Mouse (Mus musculus) MEL (cell line): ENCODE results near the gene Sik3. TPM values are rescaled to one million over a fixed set of nuclear protein-coding genes. Genes with fewer than 3 reads are reported as not detected.

Experiments used
- DNase-seq: peaks from one replicate; pipeline ENCODE4 v3.0.0; 2011; ENCODE audit warnings: low read depth, low spot score
- H3K27ac ChIP-seq: 2 replicates; pipeline ENCODE4 v1.5.1; 2012; ENCODE audit warnings: low read depth, mild to moderate bottlenecking, control low read depth, low read length, moderate library complexity; ENCODE audit not compliant: control insufficient read depth
- H3K27me3 ChIP-seq, 2 experiments: fragments of 150-350 bp in 1 of 2; sonication (generic) in 1 of 2; 2 replicates each; pipeline ENCODE4 v1.6.1; 2012; ENCODE audit warnings: low read length in 2 of 2, mild to moderate bottlenecking in 2 of 2, improper control_type of control experiment in 1 of 2, moderate library complexity in 1 of 2; ENCODE audit not compliant: insufficient read depth in 2 of 2, control insufficient read depth in 1 of 2
- H3K36me3 ChIP-seq, 2 experiments: 2 replicates each; pipeline ENCODE4 v1.6.1; 2012 to 2014; ENCODE audit warnings: low read length in 2 of 2, improper control_type of control experiment in 1 of 2, inconsistent platforms in 1 of 2, mild to moderate bottlenecking in 1 of 2; ENCODE audit not compliant: insufficient read depth in 2 of 2, control insufficient read depth in 1 of 2
- H3K4me1 ChIP-seq, 2 experiments: fragments of 150-350 bp in 1 of 2; sonication (generic) in 1 of 2; 2 replicates each; pipeline ENCODE4 v1.6.1; 2012; ENCODE audit warnings: low read length in 2 of 2, improper control_type of control experiment in 1 of 2, mild to moderate bottlenecking in 1 of 2; ENCODE audit not compliant: insufficient read depth in 2 of 2, control insufficient read depth in 1 of 2
- H3K4me3 ChIP-seq, 2 experiments: fragments of 150-350 bp in 1 of 2; sonication (generic) in 1 of 2; 2 replicates each; pipeline ENCODE4 v1.5.1; 2012; ENCODE audit warnings: low read depth in 2 of 2, low read length in 2 of 2, mild to moderate bottlenecking in 2 of 2, moderate library complexity in 2 of 2, control low read depth in 1 of 2, improper control_type of control experiment in 1 of 2; ENCODE audit not compliant: control insufficient read depth in 1 of 2, insufficient read depth in 1 of 2
- H3K79me2 ChIP-seq: 2 replicates; pipeline ENCODE4 v1.6.1; 2012; ENCODE audit warnings: mild to moderate bottlenecking, low read length, moderate library complexity; ENCODE audit not compliant: control insufficient read depth, poor library complexity, insufficient read depth
- H3K9ac ChIP-seq: 2 replicates; pipeline ENCODE4 v1.6.1; 2012; ENCODE audit warnings: low read depth, mild to moderate bottlenecking, control low read depth, low read length, moderate library complexity; ENCODE audit not compliant: control insufficient read depth, poor library complexity, severe bottlenecking
- H3K9me3 ChIP-seq: fragments of 150-350 bp; sonication (generic); replicated peaks from 2 replicates; pipeline ENCODE4 v1.6.1; 2012; ENCODE audit warnings: mild to moderate bottlenecking, low read length, improper control_type of control experiment, moderate library complexity; ENCODE audit not compliant: insufficient read depth
- CHD2 ChIP-seq: IDR thresholded peaks from 2 replicates; pipeline ENCODE4 v1.6.1; 2011; ENCODE audit warnings: low read length, improper control_type of control experiment
- ELF1 ChIP-seq: IDR thresholded peaks from 2 replicates; pipeline ENCODE4 v1.6.1; 2014; ENCODE audit warnings: low read depth, mild to moderate bottlenecking, inconsistent platforms, low read length, improper control_type of control experiment, moderate library complexity
- EP300 ChIP-seq, 2 experiments: IDR thresholded peaks; 2 replicates each; pipeline ENCODE4 v1.6.1; 2011; ENCODE audit warnings: improper control_type of control experiment in 2 of 2, low read length in 2 of 2, low read depth in 1 of 2, mild to moderate bottlenecking in 1 of 2
- ETS1 ChIP-seq: IDR thresholded peaks from 2 replicates; pipeline ENCODE4 v1.6.1; 2012; ENCODE audit warnings: low read depth, mild to moderate bottlenecking, inconsistent platforms, low read length, improper control_type of control experiment, moderate library complexity
- GABPA ChIP-seq: IDR thresholded peaks from 2 replicates; pipeline ENCODE4 v1.6.1; 2012; ENCODE audit warnings: low read depth, mild to moderate bottlenecking, inconsistent platforms, low read length, improper control_type of control experiment, moderate library complexity
- GATA1 ChIP-seq: IDR thresholded peaks from 2 replicates; pipeline ENCODE4 v1.6.1; 2011; ENCODE audit warnings: low read depth, low read length, improper control_type of control experiment
- JUND ChIP-seq: IDR thresholded peaks from 2 replicates; pipeline ENCODE4 v1.6.1; 2011; ENCODE audit warnings: low read depth, mild to moderate bottlenecking, improper control_type of control experiment, low read length
- MAZ ChIP-seq: IDR thresholded peaks from 2 replicates; pipeline ENCODE4 v1.6.1; 2012; ENCODE audit warnings: low read depth, mild to moderate bottlenecking, inconsistent platforms, low read length, improper control_type of control experiment
- MEF2A ChIP-seq: IDR thresholded peaks from 2 replicates; pipeline ENCODE4 v1.6.1; 2014; ENCODE audit warnings: low read depth, mild to moderate bottlenecking, inconsistent platforms, low read length, improper control_type of control experiment; ENCODE audit not compliant: poor library complexity, insufficient replicate concordance, severe bottlenecking; ENCODE audit errors: extremely low read depth
- MYB ChIP-seq: IDR thresholded peaks from 2 replicates; pipeline ENCODE4 v1.6.1; 2011; ENCODE audit warnings: mild to moderate bottlenecking, low read depth, low read length, improper control_type of control experiment
- NELFE ChIP-seq: IDR thresholded peaks from 2 replicates; pipeline ENCODE4 v1.6.1; 2011; ENCODE audit warnings: low read depth, low read length, improper control_type of control experiment
- POLR2A ChIP-seq, 2 experiments: IDR thresholded peaks; 2 replicates each; pipeline ENCODE4 v1.6.1; 2011 to 2012; ENCODE audit warnings: low read length in 2 of 2, mild to moderate bottlenecking in 2 of 2, control low read depth in 1 of 2, improper control_type of control experiment in 1 of 2, low read depth in 1 of 2, moderate library complexity in 1 of 2; ENCODE audit not compliant: control insufficient read depth in 1 of 2, insufficient read depth in 1 of 2, poor library complexity in 1 of 2
- POLR2AphosphoS2 ChIP-seq: IDR thresholded peaks from 2 replicates; pipeline ENCODE4 v1.6.1; 2011; ENCODE audit warnings: low read length, improper control_type of control experiment
- RAD21 ChIP-seq: IDR thresholded peaks from 2 replicates; pipeline ENCODE4 v1.6.1; 2011; ENCODE audit warnings: mild to moderate bottlenecking, low read depth, low read length, improper control_type of control experiment
- RCOR1 ChIP-seq: IDR thresholded peaks from 2 replicates; pipeline ENCODE4 v1.6.1; 2012; ENCODE audit warnings: low read depth, mild to moderate bottlenecking, inconsistent platforms, low read length, improper control_type of control experiment
- SIN3A ChIP-seq: IDR thresholded peaks from 2 replicates; pipeline ENCODE4 v1.6.1; 2012; ENCODE audit warnings: low read length, improper control_type of control experiment, inconsistent platforms
- SMC3 ChIP-seq: IDR thresholded peaks from 2 replicates; pipeline ENCODE4 v1.6.1; 2011; ENCODE audit warnings: low read depth, low read length, improper control_type of control experiment
- UBTF ChIP-seq: IDR thresholded peaks from 2 replicates; pipeline ENCODE4 v1.6.1; 2012; ENCODE audit warnings: low read depth, mild to moderate bottlenecking, inconsistent platforms, low read length, improper control_type of control experiment, moderate library complexity, borderline replicate concordance; ENCODE audit not compliant: insufficient read depth
- USF1 ChIP-seq: IDR thresholded peaks from 2 replicates; pipeline ENCODE4 v1.6.1; 2014; ENCODE audit warnings: low read depth, mild to moderate bottlenecking, inconsistent platforms, low read length, improper control_type of control experiment, moderate library complexity
- ZC3H11A ChIP-seq: IDR thresholded peaks from 2 replicates; pipeline ENCODE4 v1.6.1; 2012; ENCODE audit warnings: low read depth, mild to moderate bottlenecking, inconsistent platforms, low read length, improper control_type of control experiment
- ZKSCAN1 ChIP-seq: IDR thresholded peaks from 2 replicates; pipeline ENCODE4 v1.6.1; 2012; ENCODE audit warnings: low read depth, mild to moderate bottlenecking, inconsistent platforms, low read length, improper control_type of control experiment, moderate library complexity
- ZNF384 ChIP-seq: IDR thresholded peaks from 2 replicates; pipeline ENCODE4 v1.6.1; 2012; ENCODE audit warnings: low read depth, mild to moderate bottlenecking, inconsistent platforms, low read length, improper control_type of control experiment
- polyA plus RNA-seq, 2 experiments: library from polyadenylated mRNA; stranded (reverse) in 1 of 2; unstranded in 1 of 2; fragments of >175 nt in 1 of 2; fragments of >200 nt in 1 of 2; gene quantifications; 2 replicates each; pipeline versions ENCODE4 v1.2.1 to v1.2.4; 2012; ENCODE audit warnings: low replicate concordance in 2 of 2, low read depth in 1 of 2; ENCODE audit not compliant: insufficient read length in 2 of 2, insufficient read depth in 1 of 2, missing spikeins in 1 of 2
- total RNA-seq: library from RNA; depleted of rRNA; stranded (reverse); fragments of 300-350 nt; gene quantifications from 2 replicates; pipeline ENCODE4 v1.2.3, GENCODE M21; 2012

The Sik3 gene
- total and polyA plus RNA-seq, 3 experiments, result 78.7 to 111 TPM; not detected in 1

GRCm38 (mm10) chr9:46194809-46195208 is 182.2 kb downstream of the Sik3 start:
- no peaks in the 10 kb centered on the region for H3K27me3 ChIP-seq
- peaks cover 0 to 23% of the 10 kb centered on the region in 2 experiments; a peak in 2 of 4 replicates for H3K36me3 ChIP-seq
- no peaks in the 10 kb centered on the region for H3K4me1 ChIP-seq
- H3K9ac ChIP-seq, result no peak overlapping the region
- H3K4me3 ChIP-seq, result no peak overlapping the region
- no peaks in the 10 kb centered on the region for H3K9me3 ChIP-seq
- H3K79me2 ChIP-seq, result no peaks in the 10 kb centered on the region
- no peak for DNase-seq
- TF ChIP-seq JUND (no peak), MEF2A (no peak), SMC3 (no peak), USF1 (no peak), RAD21 (no peak), CHD2 (no peak), POLR2A (IDR thresholded peaks at IDR 0.05; ENCODE audit: control insufficient read depth in 1 of 2, insufficient read depth in 1 of 2, low read depth in 1 of 2, low read length in 2 of 2, poor library complexity in 1 of 2) (no peak), UBTF (no peak), MYB (no peak), ELF1 (no peak), ETS1 (no peak), GATA1 (no peak), RCOR1 (no peak)
- no peak overlapping the region for H3K27ac ChIP-seq

GRCm38 (mm10) chr9:46196699-46197169 is 184.1 kb downstream of the Sik3 start:
- Histone ChIP-seq H3K4me3 (no peak overlapping the region), H3K9ac (no peak overlapping the region), H3K79me2 (no peaks in the 10 kb centered on the region), H3K4me1 (no peaks in the 10 kb centered on the region), H3K27ac (no peak overlapping the region), H3K36me3 (peaks cover 0 to 19% of the 10 kb centered on the region in 2 experiments; a peak in 2 of 4 replicates), H3K9me3 (no peaks in the 10 kb centered on the region), H3K27me3 (no peaks in the 10 kb centered on the region)
- DNase-seq, result no peak
- TF ChIP-seq POLR2AphosphoS2 (no peak), ELF1 (no peak), GABPA (no peak), ETS1 (no peak), SMC3 (no peak), ZKSCAN1 (no peak), ZNF384 (no peak), MAZ (no peak), NELFE (no peak), MEF2A (no peak), EP300 (IDR thresholded peaks at IDR 0.05; ENCODE audit: low read depth in 1 of 2, low read length in 2 of 2) (no peak), RAD21 (no peak), JUND (no peak), ZC3H11A (no peak), SIN3A (no peak), GATA1 (no peak)
